Mouse (Mus musculus): Measurements from ENCODE around the gene Rfc2. TPM values are rescaled to one million over a fixed set of nuclear protein-coding genes. Genes with fewer than 3 reads are reported as not detected.

Rfc2 gene
- polyA plus RNA-seq, 2 experiments, result 102 to 180 TPM

- TF ChIP-seq CTCF (IDR thresholded peaks at IDR 0.05; ENCODE audit: low read depth), result no peak
- no peak for TF ChIP-seq EP300 (IDR thresholded peaks at IDR 0.05; ENCODE audit: low read depth)
- H3K4me2 ChIP-seq (ENCODE audit: low read depth), result no peak overlapping the region
- H3K4me1 ChIP-seq (replicated peaks; ENCODE audit: control insufficient read depth in 2 of 2, insufficient read depth in 2 of 2, low read length in 1 of 2), result peaks cover 0 to 7% of the 10 kb centered on the region in 2 experiments; a peak in 2 of 4 replicates
- whole genome bisulfite sequencing (ENCODE audit: insufficient replicate concordance), result 37% methylated on average over 5 of the region's 5 CpGs
- no peak for DNase-seq (ENCODE audit: low read depth in 3 of 3, low spot score in 3 of 3)
- H3K9ac ChIP-seq (replicated peaks), result no peak overlapping the region
- no peaks in the 10 kb centered on the region for H3K36me3 ChIP-seq (replicated peaks; ENCODE audit: control insufficient read depth, insufficient read depth, low read depth)
- peaks cover 2% of the 10 kb centered on the region; the same call in 1 of the 2 replicates for H3K27me3 ChIP-seq (ENCODE audit: control insufficient read depth, insufficient read depth, low read length)
- H3K4me3 ChIP-seq (ENCODE audit: insufficient read depth in 1 of 2, low read depth in 2 of 2, low read length in 2 of 2), result no peak overlapping the region
- H3K27ac ChIP-seq, result no peak overlapping the region
- no peak for ATAC-seq (ENCODE audit: insufficient read depth)
- no peaks in the 10 kb centered on the region for H3K9me3 ChIP-seq (ENCODE audit: control insufficient read depth, low read length)
Observed at GRCm38 (mm10) chr5:134548306-134548705, 32.9 kb upstream of the Rfc2 start.

GRCm38 (mm10) chr5:134549640-134550168 is 31.5 kb upstream of the Rfc2 start:
- 59% methylated on average over 3 of the region's 3 CpGs for WGBS (ENCODE audit: insufficient replicate concordance)
- ATAC-seq (ENCODE audit: insufficient read depth) (no peak), DNase-seq (ENCODE audit: low read depth in 3 of 3, low spot score in 3 of 3) (no peak)
- Histone ChIP-seq H3K9ac (replicated peaks) (no peak overlapping the region), H3K4me2 (ENCODE audit: low read depth) (no peak overlapping the region), H3K36me3 (replicated peaks; ENCODE audit: control insufficient read depth, insufficient read depth, low read depth) (no peaks in the 10 kb centered on the region), H3K9me3 (ENCODE audit: control insufficient read depth, low read length) (no peaks in the 10 kb centered on the region), H3K4me3 (ENCODE audit: insufficient read depth in 1 of 2, low read depth in 2 of 2, low read length in 2 of 2) (no peak overlapping the region), H3K4me1 (replicated peaks; ENCODE audit: control insufficient read depth in 2 of 2, insufficient read depth in 2 of 2, low read length in 1 of 2) (peaks cover 0 to 7% of the 10 kb centered on the region in 2 experiments; a peak in 2 of 4 replicates), H3K27ac (no peak overlapping the region), H3K27me3 (ENCODE audit: control insufficient read depth, insufficient read depth, low read length) (peaks cover 2% of the 10 kb centered on the region; the same call in 1 of the 2 replicates)
- no peak for TF ChIP-seq EP300 (IDR thresholded peaks at IDR 0.05; ENCODE audit: low read depth)
- no peak for TF ChIP-seq CTCF (IDR thresholded peaks at IDR 0.05; ENCODE audit: low read depth)

- Histone ChIP-seq H3K27me3 (ENCODE audit: control insufficient read depth, insufficient read depth, low read length) (peaks cover 2% of the 10 kb centered on the region; the same call in 1 of the 2 replicates), H3K27ac (no peak overlapping the region), H3K4me3 (ENCODE audit: insufficient read depth in 1 of 2, low read depth in 2 of 2, low read length in 2 of 2) (peak overlapping the region; percentile 63; a peak in 3 of 4 replicates), H3K4me1 (replicated peaks; ENCODE audit: control insufficient read depth in 2 of 2, insufficient read depth in 2 of 2, low read length in 1 of 2) (peaks cover 0 to 9% of the 10 kb centered on the region in 2 experiments; a peak in 2 of 4 replicates), H3K4me2 (ENCODE audit: low read depth) (peak overlapping the region; percentile 80), H3K9ac (replicated peaks) (no peak overlapping the region), H3K36me3 (replicated peaks; ENCODE audit: control insufficient read depth, insufficient read depth, low read depth) (no peaks in the 10 kb centered on the region), H3K9me3 (ENCODE audit: control insufficient read depth, low read length) (no peaks in the 10 kb centered on the region)
- no peak for ATAC-seq (ENCODE audit: insufficient read depth)
- DNase-seq (ENCODE audit: low read depth in 3 of 3, low spot score in 3 of 3), result no peak
- WGBS (ENCODE audit: insufficient replicate concordance), result 31% methylated on average over 6 of the region's 6 CpGs
- TF ChIP-seq EP300 (IDR thresholded peaks at IDR 0.05; ENCODE audit: low read depth), result no peak
- no peak for TF ChIP-seq CTCF (IDR thresholded peaks at IDR 0.05; ENCODE audit: low read depth)
Observed at GRCm38 (mm10) chr5:134550836-134551232, 30.3 kb upstream of the Rfc2 start.

- H3K36me3 ChIP-seq (replicated peaks; ENCODE audit: control insufficient read depth, insufficient read depth, low read depth), result no peaks in the 10 kb centered on the region
- H3K9ac ChIP-seq (replicated peaks), result peak overlapping the region; percentile 53
- H3K27ac ChIP-seq, result no peak overlapping the region
- peaks cover 2% of the 10 kb centered on the region; the same call in 1 of the 2 replicates for H3K27me3 ChIP-seq (ENCODE audit: control insufficient read depth, insufficient read depth, low read length)
- H3K4me2 ChIP-seq (ENCODE audit: low read depth), result peak overlapping the region; percentile 80
- no peaks in the 10 kb centered on the region for H3K9me3 ChIP-seq (ENCODE audit: control insufficient read depth, low read length)
- DNase-seq (ENCODE audit: low read depth in 3 of 3, low spot score in 3 of 3), result no peak
- H3K4me1 ChIP-seq (replicated peaks; ENCODE audit: control insufficient read depth in 2 of 2, insufficient read depth in 2 of 2, low read length in 1 of 2), result peaks cover 0 to 9% of the 10 kb centered on the region in 2 experiments; a peak in 2 of 4 replicates
- ATAC-seq (ENCODE audit: insufficient read depth), result no peak
- no peak for TF ChIP-seq CTCF (IDR thresholded peaks at IDR 0.05; ENCODE audit: low read depth)
- TF ChIP-seq EP300 (IDR thresholded peaks at IDR 0.05; ENCODE audit: low read depth), result no peak
- H3K4me3 ChIP-seq (ENCODE audit: insufficient read depth in 1 of 2, low read depth in 2 of 2, low read length in 2 of 2), result peak overlapping the region; percentile 63
- WGBS (ENCODE audit: insufficient replicate concordance), result 5% methylated on average over 51 of the region's 52 CpGs
Observed at GRCm38 (mm10) chr5:134551233-134552109, 29.7 kb upstream of the Rfc2 start.

All from liver, embryonic 14.5 days (tissue).